Mouse (Mus musculus) heart, embryonic 12.5 days (tissue): ENCODE measurements around the gene Orai1. TPM values are rescaled to one million over a fixed set of nuclear protein-coding genes. Genes with fewer than 3 reads are reported as not detected.

Source experiments
- ATAC-seq: fragments of 200-750 bp; cut with Nextera tagmentation; 2 replicates; pipeline ENCODE4 v1.8.0; 2017; ENCODE audit warnings: moderate TSS enrichment, moderate library complexity; ENCODE audit not compliant: insufficient number of reproducible peaks, low FRiP score
- H3K27ac ChIP-seq: fragments of 300-500 bp; sonication (generic); 2 replicates; pipeline ENCODE4 v1.5.1; 2016; ENCODE audit warnings: mild to moderate bottlenecking, moderate library complexity; ENCODE audit not compliant: poor library complexity, severe bottlenecking
- H3K27me3 ChIP-seq: fragments of 300-500 bp; sonication (generic); replicated peaks from 2 replicates; pipeline ENCODE4 v1.6.1; 2016; ENCODE audit warnings: mild to moderate bottlenecking, moderate library complexity
- H3K36me3 ChIP-seq: fragments of 300-500 bp; sonication (generic); 2 replicates; pipeline ENCODE4 v1.6.1; 2016; ENCODE audit warnings: mild to moderate bottlenecking, moderate library complexity
- H3K4me1 ChIP-seq: fragments of 300-500 bp; sonication (generic); replicated peaks from 2 replicates; pipeline ENCODE4 v1.6.1; 2016; ENCODE audit warnings: mild to moderate bottlenecking
- H3K4me2 ChIP-seq: fragments of 300-500 bp; sonication (generic); 2 replicates; pipeline ENCODE4 v1.6.1; 2016; ENCODE audit warnings: mild to moderate bottlenecking, moderate library complexity
- H3K4me3 ChIP-seq: fragments of 300-500 bp; sonication (generic); 2 replicates; pipeline ENCODE4 v1.5.1; 2016; ENCODE audit warnings: mild to moderate bottlenecking
- H3K9ac ChIP-seq: fragments of 300-500 bp; sonication (generic); 2 replicates; pipeline ENCODE4 v1.6.1; 2016; ENCODE audit warnings: mild to moderate bottlenecking, moderate library complexity
- H3K9me3 ChIP-seq: fragments of 300-500 bp; sonication (generic); replicated peaks from 2 replicates; pipeline ENCODE4 v1.6.1; 2016; ENCODE audit warnings: mild to moderate bottlenecking, moderate library complexity
- WGBS: fragments of 180-500 bp; shearing (Covaris S2); methylation state at CpG from one replicate; pipeline ENCODE4 v1.1.7; 2016; 5-methylcytosine and 5-hydroxymethylcytosine counted together
- polyA plus RNA-seq: library from polyadenylated mRNA; unstranded; fragments of >200 nt; fragmentation: Nextera tagmentation; extraction: Ambion mirVana; gene quantifications from 2 replicates; pipeline ENCODE4 v1.2.1, GENCODE M21; 2016

Orai1 gene
- polyA plus RNA-seq, 1 experiment from 2014 or later: 22.8 TPM

- Histone ChIP-seq H3K9me3 (no peaks in the 10 kb centered on the region), H3K36me3 (no peaks in the 10 kb centered on the region), H3K27me3 (no peaks in the 10 kb centered on the region), H3K4me1 (peaks cover 9% of the 10 kb centered on the region; the same call in 1 of the 2 replicates), H3K4me2 (no peak overlapping the region), H3K4me3 (no peak overlapping the region), H3K27ac (no peak overlapping the region), H3K9ac (no peak overlapping the region)
- no peak for ATAC-seq
- WGBS: 88% methylated on average over 2 of the region's 2 CpGs
Observed at GRCm38 (mm10) chr5:123068714-123069113, 53.8 kb downstream of the Orai1 start.

- peak overlapping the region; percentile 86 for H3K4me3 ChIP-seq
- peak; percentile 95 for ATAC-seq
Observed at GRCm38 (mm10) chr5:123075576-123076418, 60.9 kb downstream of the Orai1 start.

GRCm38 (mm10) chr5:123076419-123077281 is 61.8 kb downstream of the Orai1 start:
- Histone ChIP-seq H3K27ac (peak overlapping the region; percentile 39), H3K36me3 (no peaks in the 10 kb centered on the region), H3K9ac (peak overlapping the region; percentile 85), H3K27me3 (no peaks in the 10 kb centered on the region), H3K4me3 (peak overlapping the region; percentile 86), H3K4me2 (peak overlapping the region; percentile 99), H3K9me3 (peaks cover 5% of the 10 kb centered on the region; the same call in 1 of the 2 replicates), H3K4me1 (peaks cover 34% of the 10 kb centered on the region)
- peak; percentile 71 for ATAC-seq
- 1% methylated on average over 35 of the region's 35 CpGs for WGBS

More at GRCm38 (mm10) chr5:123075576-123076418, 60.9 kb downstream of the Orai1 start:
- H3K4me1 ChIP-seq: peaks cover 34% of the 10 kb centered on the region
- no peaks in the 10 kb centered on the region for H3K27me3 ChIP-seq
- H3K36me3 ChIP-seq: no peaks in the 10 kb centered on the region
- H3K4me2 ChIP-seq: peak overlapping the region; percentile 99
- peaks cover 5% of the 10 kb centered on the region; the same call in 1 of the 2 replicates for H3K9me3 ChIP-seq
- peak overlapping the region; percentile 47 for H3K27ac ChIP-seq
- H3K9ac ChIP-seq: peak overlapping the region; percentile 85
- 7% methylated on average over 39 of the region's 45 CpGs for WGBS

GRCm38 (mm10) chr5:123079568-123079967 is 64.7 kb downstream of the Orai1 start:
- Histone ChIP-seq H3K9me3 (peaks cover 5% of the 10 kb centered on the region; the same call in 1 of the 2 replicates), H3K27ac (peak overlapping the region; percentile 49; the same call in 1 of the 2 replicates), H3K9ac (no peak overlapping the region), H3K4me3 (no peak overlapping the region), H3K4me1 (peaks cover 40% of the 10 kb centered on the region), H3K27me3 (no peaks in the 10 kb centered on the region), H3K4me2 (no peak overlapping the region), H3K36me3 (no peaks in the 10 kb centered on the region)
- 86% methylated on average over 1 of the region's 1 CpGs for WGBS
- no peak for ATAC-seq

GRCm38 (mm10) chr5:123080041-123080440 is 65.2 kb downstream of the Orai1 start:
- no peak overlapping the region for H3K4me3 ChIP-seq
- H3K36me3 ChIP-seq: no peaks in the 10 kb centered on the region
- H3K9ac ChIP-seq: no peak overlapping the region
- peaks cover 5% of the 10 kb centered on the region; the same call in 1 of the 2 replicates for H3K9me3 ChIP-seq
- no peak overlapping the region for H3K4me2 ChIP-seq
- peak overlapping the region; percentile 49; the same call in 1 of the 2 replicates for H3K27ac ChIP-seq
- peaks cover 39% of the 10 kb centered on the region for H3K4me1 ChIP-seq
- no peak for ATAC-seq
- no peaks in the 10 kb centered on the region for H3K27me3 ChIP-seq
- 52% methylated on average over 8 of the region's 8 CpGs for WGBS

Other genes starting within 250 kb of the Orai1 start
- 18.4 and 19.4 TPM in 2 replicates for gene Camkk2, start 235.7 kb upstream of the Orai1 start, polyA plus RNA-seq
- gene Anapc5, start 193.7 kb upstream of the Orai1 start, polyA plus RNA-seq: 342 and 343 TPM in 2 replicates
- 26.2 and 32.4 TPM in 2 replicates for gene Rnf34, start 165.0 kb upstream of the Orai1 start, polyA plus RNA-seq
- 38.6 and 39.8 TPM in 2 replicates for gene Kdm2b, start 25.3 kb upstream of the Orai1 start, polyA plus RNA-seq
- not detected in 2 replicates for gene Morn3, start 31.9 kb downstream of the Orai1 start, polyA plus RNA-seq
- gene Tmem120b, start 53.3 kb downstream of the Orai1 start, polyA plus RNA-seq: 12.9 and 13.0 TPM in 2 replicates
- gene Rhof, start 117.6 kb downstream of the Orai1 start, polyA plus RNA-seq: 1.0 and 1.3 TPM in 2 replicates
- 7.4 and 8.1 TPM in 2 replicates for gene Setd1b, start 127.1 kb downstream of the Orai1 start, polyA plus RNA-seq
- 58.5 and 58.6 TPM in 2 replicates for gene Psmd9, start 154.3 kb downstream of the Orai1 start, polyA plus RNA-seq
- gene Hpd, start 167.7 kb downstream of the Orai1 start, polyA plus RNA-seq: not detected in 2 replicates
- 0.24 and 0.64 TPM in 2 replicates for gene Wdr66, start 237.0 kb downstream of the Orai1 start, polyA plus RNA-seq